Mouse (Mus musculus): ENCODE data around the gene Impdh1. TPM values are rescaled to one million over a fixed set of nuclear protein-coding genes. Genes with fewer than 3 reads are reported as not detected.

Impdh1 gene
- polyA plus RNA-seq (2014; fragmentation: Nextera tagmentation; extraction: Ambion mirVana): 50.7 and 56.5 TPM in 2 replicates

- peak; percentile 86 for ATAC-seq (ENCODE audit: insufficient read depth, low FRiP score, low TSS enrichment)
- peak within 1 kb of the TSS; percentile 74 for H3K9ac ChIP-seq (ENCODE audit: low read length)
- peak; percentile 88 for DNase-seq (ENCODE audit: low spot score)
- no peak within 1 kb of the TSS for H3K27ac ChIP-seq (ENCODE audit: low read depth, low read length)
- peaks cover 9% of the 10 kb centered on the region for H3K27me3 ChIP-seq (ENCODE audit: control insufficient read depth, insufficient read depth, low read length)
- H3K4me1 ChIP-seq (ENCODE audit: control insufficient read depth, insufficient read depth, low read length): peaks cover 21% of the 10 kb centered on the region; the same call in 1 of the 2 replicates
- H3K36me3 ChIP-seq (ENCODE audit: control insufficient read depth, insufficient read depth, low read length): no peaks in the 10 kb centered on the region
- H3K4me3 ChIP-seq (ENCODE audit: low read depth, low read length): peak within 1 kb of the TSS; percentile 67
- WGBS: under 1% methylated on average over 55 of the region's 56 CpGs
- H3K9me3 ChIP-seq (ENCODE audit: control insufficient read depth, low read length): no peaks in the 10 kb centered on the region
- H3K4me2 ChIP-seq (ENCODE audit: low read depth): peak within 1 kb of the TSS; percentile 99
Observed at GRCm38 (mm10) chr6:29215881-29216501, at the start of gene Impdh1. TSS of gene Impdh1 (minus strand) at chr6:29216364.

DNA sequence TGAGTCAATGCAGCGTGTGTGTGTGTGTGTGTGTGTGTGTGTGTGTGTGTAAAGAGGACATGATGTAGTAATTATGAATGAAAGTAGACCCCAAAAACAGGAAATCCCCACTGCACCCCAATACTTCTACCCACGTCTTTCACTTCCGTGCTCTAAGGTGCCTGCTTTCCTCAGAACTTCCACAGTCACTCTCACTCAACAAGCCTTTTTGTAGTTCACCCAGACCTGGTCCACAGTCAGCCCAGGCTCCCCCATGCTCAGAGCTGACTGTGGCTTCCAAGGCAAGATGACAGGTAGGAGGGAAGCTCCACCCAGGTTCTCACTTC is 48.3 kb upstream of the Impdh1 start:
- no peaks in the 10 kb centered on the region for H3K9me3 ChIP-seq (ENCODE audit: control insufficient read depth, low read length)
- no peak overlapping the region for H3K27ac ChIP-seq (ENCODE audit: low read depth, low read length)
- H3K4me1 ChIP-seq (ENCODE audit: control insufficient read depth, insufficient read depth, low read length): no peaks in the 10 kb centered on the region
- 86% methylated on average over 3 of the region's 3 CpGs for WGBS
- H3K36me3 ChIP-seq (ENCODE audit: control insufficient read depth, insufficient read depth, low read length): no peaks in the 10 kb centered on the region
- H3K27me3 ChIP-seq (ENCODE audit: control insufficient read depth, insufficient read depth, low read length): no peaks in the 10 kb centered on the region
- ATAC-seq (ENCODE audit: insufficient read depth, low FRiP score, low TSS enrichment) (no peak), DNase-seq (ENCODE audit: low spot score) (no peak)
- H3K4me2 ChIP-seq (ENCODE audit: low read depth): no peak overlapping the region
- no peak overlapping the region for H3K9ac ChIP-seq (ENCODE audit: low read length)
- no peak overlapping the region for H3K4me3 ChIP-seq (ENCODE audit: low read depth, low read length)

DNA sequence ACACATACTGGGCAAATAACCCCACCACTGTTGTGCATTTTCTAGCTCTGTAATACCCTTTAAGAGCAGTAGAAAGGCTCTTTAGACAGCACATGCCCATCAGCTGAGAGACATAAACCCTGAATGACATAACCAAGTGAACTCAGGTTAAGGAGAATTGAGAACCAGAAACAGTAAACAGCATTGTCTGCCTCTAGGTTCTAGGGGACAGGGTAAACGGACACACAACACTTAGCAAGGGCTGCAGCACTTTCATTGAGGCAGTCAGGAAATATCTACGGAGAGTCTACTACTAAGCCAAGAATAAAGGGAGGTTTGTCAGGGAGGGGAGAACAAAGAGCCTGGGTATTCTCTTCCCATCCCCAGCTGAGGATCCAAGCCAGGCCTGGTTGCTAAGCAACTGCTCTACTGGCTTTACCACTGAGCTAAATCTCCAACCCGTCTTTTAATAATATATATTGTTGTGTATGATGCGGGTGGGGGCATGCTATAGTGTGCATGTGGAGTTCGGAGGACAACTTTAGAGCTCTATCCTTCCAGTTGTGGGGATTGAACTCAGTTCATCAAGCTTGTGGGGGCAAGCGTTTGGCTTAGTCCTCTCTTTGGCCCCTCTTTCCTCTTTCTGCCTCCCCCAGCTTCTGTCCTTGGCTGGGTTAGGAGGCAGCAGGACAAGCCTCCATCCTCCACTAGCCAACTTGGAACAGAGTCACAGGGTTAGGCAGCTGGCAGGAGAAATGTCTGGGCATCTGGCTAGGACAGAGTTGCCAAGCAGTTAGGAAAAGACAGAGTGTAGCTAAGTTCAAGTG is 47.7 kb upstream of the Impdh1 start:
- Histone ChIP-seq H3K27ac (ENCODE audit: low read depth, low read length) (no peak overlapping the region), H3K27me3 (ENCODE audit: control insufficient read depth, insufficient read depth, low read length) (no peaks in the 10 kb centered on the region), H3K4me3 (ENCODE audit: low read depth, low read length) (no peak overlapping the region), H3K9me3 (ENCODE audit: control insufficient read depth, low read length) (no peaks in the 10 kb centered on the region), H3K4me2 (ENCODE audit: low read depth) (no peak overlapping the region), H3K9ac (ENCODE audit: low read length) (no peak overlapping the region), H3K36me3 (ENCODE audit: control insufficient read depth, insufficient read depth, low read length) (no peaks in the 10 kb centered on the region), H3K4me1 (ENCODE audit: control insufficient read depth, insufficient read depth, low read length) (no peaks in the 10 kb centered on the region)
- DNase-seq (ENCODE audit: low spot score) (no peak), ATAC-seq (ENCODE audit: insufficient read depth, low FRiP score, low TSS enrichment) (no peak)
- WGBS: 51% methylated on average over 6 of the region's 6 CpGs

DNA sequence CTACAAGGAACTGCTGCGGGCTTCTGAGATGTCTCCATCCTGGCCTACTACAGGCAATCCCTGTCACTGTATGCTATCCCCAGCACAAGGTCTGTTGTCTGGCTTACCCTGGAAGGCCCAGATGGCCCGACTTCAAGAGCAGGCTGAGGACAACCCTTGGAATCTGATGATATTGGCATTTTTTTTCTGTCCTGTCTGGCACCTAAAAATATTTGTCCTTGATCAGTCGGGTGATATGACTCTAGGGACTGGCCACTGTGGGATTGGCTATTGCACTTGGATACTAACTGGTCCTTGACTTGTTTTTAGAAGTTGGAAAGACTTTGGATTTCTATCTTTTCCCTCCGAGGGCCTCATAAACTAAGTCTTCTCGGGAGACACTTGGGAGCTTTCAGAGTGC is 45.7 kb upstream of the Impdh1 start:
- Histone ChIP-seq H3K36me3 (ENCODE audit: control insufficient read depth, insufficient read depth, low read length) (no peaks in the 10 kb centered on the region), H3K9me3 (ENCODE audit: control insufficient read depth, low read length) (no peaks in the 10 kb centered on the region), H3K27me3 (ENCODE audit: control insufficient read depth, insufficient read depth, low read length) (no peaks in the 10 kb centered on the region), H3K4me1 (ENCODE audit: control insufficient read depth, insufficient read depth, low read length) (no peaks in the 10 kb centered on the region), H3K27ac (ENCODE audit: low read depth, low read length) (no peak overlapping the region), H3K4me2 (ENCODE audit: low read depth) (no peak overlapping the region), H3K9ac (ENCODE audit: low read length) (no peak overlapping the region), H3K4me3 (ENCODE audit: low read depth, low read length) (no peak overlapping the region)
- DNase-seq (ENCODE audit: low spot score): no peak
- 88% methylated on average over 5 of the region's 5 CpGs for WGBS
- ATAC-seq (ENCODE audit: insufficient read depth, low FRiP score, low TSS enrichment): no peak

GRCm38 (mm10) chr6:29259418-29259817 is 43.3 kb upstream of the Impdh1 start:
- H3K4me3 ChIP-seq (ENCODE audit: low read depth, low read length): no peak overlapping the region
- DNase-seq (ENCODE audit: low spot score): no peak
- no peaks in the 10 kb centered on the region for H3K9me3 ChIP-seq (ENCODE audit: control insufficient read depth, low read length)
- 93% methylated on average over 1 of the region's 1 CpGs for WGBS
- H3K9ac ChIP-seq (ENCODE audit: low read length): no peak overlapping the region
- no peaks in the 10 kb centered on the region for H3K27me3 ChIP-seq (ENCODE audit: control insufficient read depth, insufficient read depth, low read length)
- no peaks in the 10 kb centered on the region for H3K4me1 ChIP-seq (ENCODE audit: control insufficient read depth, insufficient read depth, low read length)
- H3K36me3 ChIP-seq (ENCODE audit: control insufficient read depth, insufficient read depth, low read length): no peaks in the 10 kb centered on the region
- no peak for ATAC-seq (ENCODE audit: insufficient read depth, low FRiP score, low TSS enrichment)
- no peak overlapping the region for H3K27ac ChIP-seq (ENCODE audit: low read depth, low read length)
- no peak overlapping the region for H3K4me2 ChIP-seq (ENCODE audit: low read depth)

GRCm38 (mm10) chr6:29247072-29247471 is 30.9 kb upstream of the Impdh1 start:
- Histone ChIP-seq H3K4me3 (ENCODE audit: low read depth, low read length) (no peak overlapping the region), H3K27ac (ENCODE audit: low read depth, low read length) (no peak overlapping the region), H3K9me3 (ENCODE audit: control insufficient read depth, low read length) (no peaks in the 10 kb centered on the region), H3K4me1 (ENCODE audit: control insufficient read depth, insufficient read depth, low read length) (no peaks in the 10 kb centered on the region), H3K27me3 (ENCODE audit: control insufficient read depth, insufficient read depth, low read length) (no peaks in the 10 kb centered on the region), H3K36me3 (ENCODE audit: control insufficient read depth, insufficient read depth, low read length) (no peaks in the 10 kb centered on the region), H3K4me2 (ENCODE audit: low read depth) (no peak overlapping the region), H3K9ac (ENCODE audit: low read length) (no peak overlapping the region)
- DNase-seq (ENCODE audit: low spot score): no peak
- ATAC-seq (ENCODE audit: insufficient read depth, low FRiP score, low TSS enrichment): no peak
- WGBS: 33% methylated on average over 4 of the region's 4 CpGs

GRCm38 (mm10) chr6:29246585-29246984 is 30.4 kb upstream of the Impdh1 start:
- no peak for DNase-seq (ENCODE audit: low spot score)

GRCm38 (mm10) chr6:29246183-29246582 is 30.0 kb upstream of the Impdh1 start:
- Histone ChIP-seq H3K4me1 (ENCODE audit: control insufficient read depth, insufficient read depth, low read length) (no peaks in the 10 kb centered on the region), H3K9me3 (ENCODE audit: control insufficient read depth, low read length) (no peaks in the 10 kb centered on the region), H3K4me3 (ENCODE audit: low read depth, low read length) (no peak overlapping the region), H3K36me3 (ENCODE audit: control insufficient read depth, insufficient read depth, low read length) (no peaks in the 10 kb centered on the region), H3K27ac (ENCODE audit: low read depth, low read length) (no peak overlapping the region), H3K4me2 (ENCODE audit: low read depth) (no peak overlapping the region), H3K9ac (ENCODE audit: low read length) (no peak overlapping the region), H3K27me3 (ENCODE audit: control insufficient read depth, insufficient read depth, low read length) (no peaks in the 10 kb centered on the region)
- 85% methylated on average over 3 of the region's 3 CpGs for WGBS
- DNase-seq (ENCODE audit: low spot score): no peak
- ATAC-seq (ENCODE audit: insufficient read depth, low FRiP score, low TSS enrichment): no peak

More at GRCm38 (mm10) chr6:29246585-29246984, 30.4 kb upstream of the Impdh1 start:
- no peak overlapping the region for H3K9ac ChIP-seq (ENCODE audit: low read length)
- 61% methylated on average over 5 of the region's 5 CpGs for WGBS
- no peaks in the 10 kb centered on the region for H3K4me1 ChIP-seq (ENCODE audit: control insufficient read depth, insufficient read depth, low read length)
- H3K27me3 ChIP-seq (ENCODE audit: control insufficient read depth, insufficient read depth, low read length): no peaks in the 10 kb centered on the region
- no peak overlapping the region for H3K4me3 ChIP-seq (ENCODE audit: low read depth, low read length)
- H3K9me3 ChIP-seq (ENCODE audit: control insufficient read depth, low read length): no peaks in the 10 kb centered on the region
- no peak overlapping the region for H3K27ac ChIP-seq (ENCODE audit: low read depth, low read length)
- no peak overlapping the region for H3K4me2 ChIP-seq (ENCODE audit: low read depth)
- ATAC-seq (ENCODE audit: insufficient read depth, low FRiP score, low TSS enrichment): no peak
- no peaks in the 10 kb centered on the region for H3K36me3 ChIP-seq (ENCODE audit: control insufficient read depth, insufficient read depth, low read length)
